Mouse (Mus musculus): ENCODE data around the gene Bcar3. TPM values are rescaled to one million over a fixed set of nuclear protein-coding genes. Genes with fewer than 3 reads are reported as not detected.

Gene Bcar3
- total and polyA plus RNA-seq, 3 experiments: not detected

DNA sequence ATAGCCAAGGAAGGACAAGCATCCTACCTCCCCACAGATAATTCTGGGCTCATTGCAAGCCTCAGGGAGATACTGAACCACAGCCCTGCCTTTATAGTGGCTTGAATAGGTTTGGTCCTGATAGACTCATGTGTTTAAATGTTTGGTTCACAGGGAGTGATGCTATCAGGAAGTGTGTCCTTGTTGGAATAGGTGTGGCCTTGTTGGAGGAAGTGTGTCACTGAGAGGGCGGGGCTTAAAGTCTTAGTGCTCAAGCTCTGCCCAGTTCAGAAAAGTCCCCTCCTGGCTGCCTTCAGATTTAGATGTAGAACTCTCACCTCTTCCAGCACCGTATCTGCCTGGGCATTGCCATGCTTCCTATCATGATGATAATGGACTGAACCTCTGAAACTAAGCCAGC is 52.7 kb downstream of the Bcar3 start:
- Histone ChIP-seq H3K79me2 (ENCODE audit: control insufficient read depth, insufficient read depth, low read length, poor library complexity) (no peaks in the 10 kb centered on the region), H3K27me3 (ENCODE audit: control insufficient read depth in 1 of 2, insufficient read depth in 2 of 2, low read length in 2 of 2) (no peaks in the 10 kb centered on the region), H3K4me3 (ENCODE audit: control insufficient read depth in 1 of 2, insufficient read depth in 1 of 2, low read depth in 2 of 2, low read length in 2 of 2) (no peak overlapping the region), H3K9me3 (replicated peaks; ENCODE audit: insufficient read depth, low read length) (no peaks in the 10 kb centered on the region), H3K27ac (ENCODE audit: control insufficient read depth, low read depth, low read length) (no peak overlapping the region), H3K9ac (ENCODE audit: control insufficient read depth, low read depth, low read length, poor library complexity, severe bottlenecking) (no peak overlapping the region), H3K36me3 (ENCODE audit: control insufficient read depth in 1 of 2, insufficient read depth in 2 of 2, low read length in 2 of 2) (no peaks in the 10 kb centered on the region), H3K4me1 (ENCODE audit: control insufficient read depth in 1 of 2, insufficient read depth in 2 of 2, low read length in 2 of 2) (no peaks in the 10 kb centered on the region)
- no peak for DNase-seq (ENCODE audit: low read depth, low spot score)
- TF ChIP-seq CHD1 (IDR thresholded peaks at IDR 0.05; ENCODE audit: low read depth, low read length) (no peak), RCOR1 (IDR thresholded peaks at IDR 0.05; ENCODE audit: low read depth, low read length) (no peak), POLR2AphosphoS2 (IDR thresholded peaks at IDR 0.05; ENCODE audit: low read length) (no peak), NRF1 (IDR thresholded peaks at IDR 0.05; ENCODE audit: insufficient read depth, low read depth, low read length, poor library complexity, severe bottlenecking) (no peak), ELF1 (IDR thresholded peaks at IDR 0.05; ENCODE audit: low read depth, low read length) (no peak), ZMIZ1 (IDR thresholded peaks at IDR 0.05; ENCODE audit: low read depth, low read length) (no peak), JUND (IDR thresholded peaks at IDR 0.05; ENCODE audit: low read depth, low read length) (no peak), MYB (IDR thresholded peaks at IDR 0.05; ENCODE audit: low read depth, low read length) (no peak), POLR2AphosphoS5 (IDR thresholded peaks at IDR 0.05; ENCODE audit: borderline replicate concordance, low read depth, low read length) (no peak), ZC3H11A (IDR thresholded peaks at IDR 0.05; ENCODE audit: low read depth, low read length) (no peak), E2F4 (IDR thresholded peaks at IDR 0.05; ENCODE audit: borderline replicate concordance, low read depth, low read length) (no peak), USF2 (IDR thresholded peaks at IDR 0.05; ENCODE audit: borderline replicate concordance in 1 of 2, insufficient read depth in 1 of 2, low read depth in 1 of 2, low read length in 2 of 2) (no peak), HCFC1 (IDR thresholded peaks at IDR 0.05; ENCODE audit: low read depth, low read length) (no peak), KAT2A (conservative IDR thresholded peaks at IDR 0.05; ENCODE audit: low read depth, low read length) (no peak), TAL1 (IDR thresholded peaks at IDR 0.05; ENCODE audit: low read length) (no peak)

DNA sequence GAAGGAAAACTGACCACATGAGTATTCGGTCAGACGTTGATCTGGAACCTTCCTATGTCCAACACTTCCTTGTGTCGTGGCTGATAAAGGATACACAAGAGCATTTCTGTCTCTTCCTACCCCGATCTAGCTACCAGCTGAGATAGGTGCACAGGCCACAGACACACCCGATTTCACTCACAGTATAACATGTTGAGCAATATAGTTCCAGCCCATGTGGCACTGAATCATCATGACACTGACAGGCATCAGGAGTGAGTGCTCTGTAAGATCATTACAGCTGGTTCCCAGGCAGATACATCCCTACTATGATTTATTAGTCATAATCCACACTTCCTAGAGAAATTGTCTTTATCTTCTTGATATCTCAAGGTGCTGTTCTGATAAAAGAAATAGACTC is 54.7 kb downstream of the Bcar3 start:
- no peaks in the 10 kb centered on the region for H3K36me3 ChIP-seq (ENCODE audit: control insufficient read depth in 1 of 2, insufficient read depth in 2 of 2, low read length in 2 of 2)
- H3K27me3 ChIP-seq (ENCODE audit: control insufficient read depth in 1 of 2, insufficient read depth in 2 of 2, low read length in 2 of 2): peaks cover 0 to 2% of the 10 kb centered on the region in 2 experiments; a peak in 1 of 4 replicates
- H3K4me1 ChIP-seq (ENCODE audit: control insufficient read depth in 1 of 2, insufficient read depth in 2 of 2, low read length in 2 of 2): no peaks in the 10 kb centered on the region
- H3K9me3 ChIP-seq (replicated peaks; ENCODE audit: insufficient read depth, low read length): no peaks in the 10 kb centered on the region
- DNase-seq (ENCODE audit: low read depth, low spot score): no peak
- no peak for TF ChIP-seq TCF12 (IDR thresholded peaks at IDR 0.05; ENCODE audit: low read depth, low read length)
- no peak for TF ChIP-seq GABPA (IDR thresholded peaks at IDR 0.05; ENCODE audit: low read depth, low read length)
- no peaks in the 10 kb centered on the region for H3K79me2 ChIP-seq (ENCODE audit: control insufficient read depth, insufficient read depth, low read length, poor library complexity)
- no peak overlapping the region for H3K27ac ChIP-seq (ENCODE audit: control insufficient read depth, low read depth, low read length)
- no peak overlapping the region for H3K4me3 ChIP-seq (ENCODE audit: control insufficient read depth in 1 of 2, insufficient read depth in 1 of 2, low read depth in 2 of 2, low read length in 2 of 2)
- H3K9ac ChIP-seq (ENCODE audit: control insufficient read depth, low read depth, low read length, poor library complexity, severe bottlenecking): no peak overlapping the region

Data from MEL (cell line).